Mouse (Mus musculus): Measurements from ENCODE around the gene Pdzd4.

GRCm38 (mm10) chrX:73793039-73793438, 31.7 kb downstream of the Pdzd4 start:
- TF ChIP-seq NRF1 (IDR thresholded peaks at IDR 0.05; ENCODE audit: insufficient read depth, low read depth, low read length, poor library complexity, severe bottlenecking) (no peak), EP300 (IDR thresholded peaks at IDR 0.05; ENCODE audit: low read depth in 1 of 2, low read length in 2 of 2) (no peak)
